Mouse (Mus musculus) neural tube, embryonic 11.5 days (tissue): ENCODE results near the gene Adarb2. TPM values are rescaled to one million over a fixed set of nuclear protein-coding genes. Genes with fewer than 3 reads are reported as not detected.

ENCODE experiments used
- ATAC-seq: fragments of 200-750 bp; cut with Nextera tagmentation; 2 replicates; pipeline ENCODE4 v1.8.0; 2017; ENCODE audit warnings: moderate number of reproducible peaks, mild to moderate bottlenecking, moderate TSS enrichment, moderate library complexity; ENCODE audit not compliant: insufficient read depth, low FRiP score, low TSS enrichment
- DNase-seq: peaks from one replicate; pipeline ENCODE4 v3.0.0-alpha.2; 2015; ENCODE audit warnings: low spot score
- H3K27ac ChIP-seq: fragments of 300-500 bp; sonication (generic); 2 replicates; pipeline ENCODE4 v1.5.1; 2014; ENCODE audit warnings: low read depth, mild to moderate bottlenecking, low read length
- H3K27me3 ChIP-seq: fragments of 300-500 bp; sonication (generic); 2 replicates; pipeline ENCODE4 v1.6.1; 2014; ENCODE audit warnings: mild to moderate bottlenecking, low read length, mixed read lengths; ENCODE audit not compliant: control insufficient read depth, insufficient read depth
- H3K36me3 ChIP-seq: fragments of 300-500 bp; sonication (generic); 2 replicates; pipeline ENCODE4 v1.6.1; 2014; ENCODE audit warnings: mild to moderate bottlenecking, low read length, moderate library complexity, mixed read lengths; ENCODE audit not compliant: control insufficient read depth, insufficient read depth
- H3K4me1 ChIP-seq: fragments of 300-500 bp; sonication (generic); 2 replicates; pipeline ENCODE4 v1.6.1; 2014; ENCODE audit warnings: low read length, mixed read lengths; ENCODE audit not compliant: control insufficient read depth, insufficient read depth
- H3K4me2 ChIP-seq: fragments of 300-500 bp; sonication (generic); 2 replicates; pipeline ENCODE4 v1.6.1; 2014; ENCODE audit warnings: low read depth, mild to moderate bottlenecking, moderate library complexity
- H3K4me3 ChIP-seq: fragments of 300-500 bp; sonication (generic); 2 replicates; pipeline ENCODE4 v1.5.1; 2014; ENCODE audit warnings: low read depth, low read length
- H3K9ac ChIP-seq: fragments of 300-500 bp; sonication (generic); 2 replicates; pipeline ENCODE4 v1.6.1; 2014; ENCODE audit warnings: mild to moderate bottlenecking, low read length
- H3K9me3 ChIP-seq: fragments of 300-500 bp; sonication (generic); 2 replicates; pipeline ENCODE4 v1.6.1; 2016; ENCODE audit warnings: low read length; ENCODE audit not compliant: control insufficient read depth
- WGBS: fragments of 180-500 bp; shearing (Covaris S2); extraction: QIAGEN DNeasy Blood & Tissue Kit; methylation state at CpG from one replicate; pipeline ENCODE4 v1.1.7; 2014; 5-methylcytosine and 5-hydroxymethylcytosine counted together
- polyA plus RNA-seq: library from polyadenylated mRNA; unstranded; fragments of >200 nt; fragmentation: Nextera tagmentation; extraction: Ambion mirVana; gene quantifications from 2 replicates; pipeline ENCODE4 v1.2.1, GENCODE M21; 2014

The Adarb2 gene
- polyA plus RNA-seq, 1 experiment from 2014 or later = 5.0 TPM

DNA sequence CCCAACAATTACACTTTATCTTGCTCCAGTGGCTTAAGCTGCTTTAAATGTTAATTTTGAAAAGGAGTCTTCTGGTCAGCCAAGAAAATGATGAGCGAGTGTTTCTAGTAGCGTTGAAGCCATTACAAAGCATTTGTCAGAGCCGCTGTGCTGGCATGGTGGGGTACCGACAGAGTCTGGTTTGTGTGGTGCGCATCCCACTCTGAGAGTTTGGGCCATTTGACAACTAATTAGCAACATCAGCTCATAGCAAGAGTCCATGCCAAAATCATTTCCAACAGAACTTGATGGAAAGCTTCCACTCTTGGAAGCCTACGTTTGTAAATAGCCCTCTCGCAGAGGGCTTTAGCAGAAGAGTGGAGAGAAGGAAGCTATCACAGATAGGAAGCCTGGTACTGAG, 144.5 kb downstream of the Adarb2 start:
- ATAC-seq = no peak

DNA sequence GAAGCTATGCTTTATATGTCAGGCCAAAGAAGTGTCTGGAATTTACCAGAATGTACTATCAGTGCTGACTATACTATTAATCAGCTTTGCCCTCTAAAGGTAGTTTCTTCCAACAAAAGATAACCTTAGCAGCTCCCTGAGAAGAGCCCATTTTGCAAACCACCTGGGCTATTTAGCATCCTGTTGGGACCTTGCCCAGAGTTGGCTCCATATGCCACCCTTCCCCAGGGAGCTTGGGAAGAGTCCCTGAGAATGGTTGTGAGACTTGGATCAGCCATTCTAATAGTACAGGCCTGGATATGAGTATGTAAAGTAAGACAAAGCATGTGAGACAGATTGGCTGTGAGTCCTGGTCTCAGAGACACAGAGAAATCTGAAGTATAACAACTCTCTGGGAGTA, 149.7 kb downstream of the Adarb2 start:
- no peaks in the 10 kb centered on the region for H3K27me3 ChIP-seq
- H3K9ac ChIP-seq = no peak overlapping the region
- H3K4me2 ChIP-seq = no peak overlapping the region
- ATAC-seq = no peak
- no peaks in the 10 kb centered on the region for H3K9me3 ChIP-seq
- H3K27ac ChIP-seq = no peak overlapping the region
- no peaks in the 10 kb centered on the region for H3K36me3 ChIP-seq
- no peak for DNase-seq
- no peaks in the 10 kb centered on the region for H3K4me1 ChIP-seq
- no peak overlapping the region for H3K4me3 ChIP-seq

More for the DNA sequence above, 144.5 kb downstream of the Adarb2 start:
- no peaks in the 10 kb centered on the region for H3K36me3 ChIP-seq
- no peak overlapping the region for H3K4me3 ChIP-seq
- H3K27me3 ChIP-seq = no peaks in the 10 kb centered on the region
- no peaks in the 10 kb centered on the region for H3K9me3 ChIP-seq
- WGBS = 88% methylated on average over 7 of the region's 7 CpGs
- H3K9ac ChIP-seq = no peak overlapping the region
- DNase-seq = no peak
- H3K27ac ChIP-seq = no peak overlapping the region
- no peaks in the 10 kb centered on the region for H3K4me1 ChIP-seq
- no peak overlapping the region for H3K4me2 ChIP-seq

DNA sequence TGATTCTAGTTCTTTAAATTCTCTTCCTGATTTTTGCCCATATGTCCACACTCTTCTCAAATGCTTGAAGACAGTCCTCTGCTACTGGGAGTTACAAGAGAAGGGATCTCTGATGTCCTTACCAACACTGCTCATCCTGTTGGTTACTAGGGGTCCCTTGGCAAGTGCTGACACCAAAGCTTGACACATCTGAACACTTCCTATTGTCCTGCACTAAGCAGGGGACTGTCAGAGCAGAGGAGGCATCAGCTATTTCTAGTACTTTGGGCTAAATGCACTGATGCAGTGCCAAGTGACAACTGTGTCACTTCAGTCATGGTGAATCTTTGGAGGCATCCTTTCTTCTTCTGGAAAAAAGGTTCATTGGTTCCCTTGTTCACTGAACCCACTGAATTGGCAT, 150.3 kb downstream of the Adarb2 start:
- Histone ChIP-seq H3K4me2 (no peak overlapping the region), H3K36me3 (no peaks in the 10 kb centered on the region), H3K4me3 (no peak overlapping the region)

DNA sequence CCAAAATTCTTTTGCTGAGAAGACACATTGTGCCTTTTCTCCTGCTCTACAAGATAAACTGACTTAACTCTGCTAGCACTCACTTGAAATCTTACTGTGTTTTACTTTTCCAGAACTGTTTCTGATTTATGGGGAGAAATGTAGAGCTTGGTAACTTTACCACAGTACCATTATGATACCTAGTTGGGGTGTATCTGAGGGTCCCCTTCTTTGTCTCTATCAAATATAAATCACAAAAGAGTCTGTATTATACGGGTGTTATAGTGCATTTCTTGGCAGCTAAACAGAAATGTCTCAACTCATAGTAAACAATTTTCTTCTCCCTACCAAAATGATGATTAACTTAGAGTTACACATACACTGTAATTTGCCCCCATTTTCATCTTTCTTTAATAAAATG, 162.9 kb downstream of the Adarb2 start:
- H3K27ac ChIP-seq = no peak overlapping the region
- H3K36me3 ChIP-seq = no peaks in the 10 kb centered on the region
- ATAC-seq (no peak), DNase-seq (no peak)
- WGBS = 94% methylated on average over 1 of the region's 1 CpGs
- H3K4me3 ChIP-seq = no peak overlapping the region
- H3K27me3 ChIP-seq = no peaks in the 10 kb centered on the region
- no peak overlapping the region for H3K9ac ChIP-seq
- H3K9me3 ChIP-seq = no peaks in the 10 kb centered on the region
- H3K4me1 ChIP-seq = no peaks in the 10 kb centered on the region
- no peak overlapping the region for H3K4me2 ChIP-seq

More for the DNA sequence above, 150.3 kb downstream of the Adarb2 start:
- Histone ChIP-seq H3K9me3 (no peaks in the 10 kb centered on the region), H3K27ac (no peak overlapping the region), H3K27me3 (no peaks in the 10 kb centered on the region), H3K9ac (no peak overlapping the region), H3K4me1 (no peaks in the 10 kb centered on the region)
- ATAC-seq (no peak), DNase-seq (no peak)

DNA sequence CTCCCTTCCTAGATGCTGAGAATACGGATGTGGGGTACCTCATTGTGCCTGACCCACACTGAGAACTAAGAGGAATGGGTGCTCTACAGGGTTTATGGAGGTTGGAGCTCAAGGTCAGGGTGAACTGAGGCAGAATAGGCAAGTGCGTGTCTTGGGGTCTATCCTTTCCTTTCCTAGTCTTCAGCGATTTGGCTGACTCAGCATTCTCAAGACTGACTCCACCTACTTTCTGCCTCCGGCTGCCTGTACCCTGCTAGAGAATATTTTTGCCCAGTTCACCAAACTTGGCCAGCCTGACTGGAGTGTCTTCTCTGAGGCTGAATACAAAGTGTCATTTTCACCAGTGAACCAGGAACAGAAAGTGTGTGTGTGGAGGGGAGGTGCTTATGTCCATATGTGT, 163.4 kb downstream of the Adarb2 start:
- WGBS = 85% methylated on average over 4 of the region's 4 CpGs
- H3K4me1 ChIP-seq = no peaks in the 10 kb centered on the region
- H3K9ac ChIP-seq = no peak overlapping the region
- H3K27ac ChIP-seq = no peak overlapping the region
- H3K4me2 ChIP-seq = no peak overlapping the region
- H3K4me3 ChIP-seq = no peak overlapping the region
- no peak for ATAC-seq
- H3K36me3 ChIP-seq = no peaks in the 10 kb centered on the region
- no peaks in the 10 kb centered on the region for H3K9me3 ChIP-seq
- DNase-seq = no peak
- H3K27me3 ChIP-seq = no peaks in the 10 kb centered on the region

DNA sequence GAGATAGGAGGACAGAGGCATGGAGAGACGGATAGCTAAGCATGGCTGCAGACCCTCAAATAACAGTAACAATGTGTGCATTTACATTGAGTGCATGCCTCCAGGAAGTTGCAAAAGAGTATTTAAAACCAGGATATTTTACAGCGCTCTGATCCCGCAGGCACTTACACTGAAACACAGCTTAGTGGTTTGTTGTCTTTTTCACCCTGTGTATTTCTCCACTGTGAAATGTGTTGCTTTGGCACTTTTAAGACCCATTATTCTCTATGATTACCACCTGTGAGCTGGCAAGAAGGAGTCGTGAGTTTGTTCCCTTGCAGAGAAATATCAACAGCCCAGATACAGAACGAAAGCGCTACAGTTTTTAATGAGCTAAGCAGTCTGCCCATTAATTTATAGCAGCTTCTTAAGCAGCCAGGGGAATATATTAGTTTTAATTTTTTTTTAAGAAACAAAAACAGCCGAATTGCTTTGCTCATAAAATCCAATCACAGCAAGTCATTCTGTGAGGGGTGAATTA, 167.3 kb downstream of the Adarb2 start:
- Histone ChIP-seq H3K36me3 (no peaks in the 10 kb centered on the region), H3K9ac (no peak overlapping the region), H3K9me3 (no peaks in the 10 kb centered on the region), H3K4me2 (no peak overlapping the region), H3K4me1 (no peaks in the 10 kb centered on the region), H3K27me3 (no peaks in the 10 kb centered on the region), H3K4me3 (no peak overlapping the region), H3K27ac (no peak overlapping the region)
- WGBS = 79% methylated on average over 7 of the region's 7 CpGs
- no peak for DNase-seq
- no peak for ATAC-seq

DNA sequence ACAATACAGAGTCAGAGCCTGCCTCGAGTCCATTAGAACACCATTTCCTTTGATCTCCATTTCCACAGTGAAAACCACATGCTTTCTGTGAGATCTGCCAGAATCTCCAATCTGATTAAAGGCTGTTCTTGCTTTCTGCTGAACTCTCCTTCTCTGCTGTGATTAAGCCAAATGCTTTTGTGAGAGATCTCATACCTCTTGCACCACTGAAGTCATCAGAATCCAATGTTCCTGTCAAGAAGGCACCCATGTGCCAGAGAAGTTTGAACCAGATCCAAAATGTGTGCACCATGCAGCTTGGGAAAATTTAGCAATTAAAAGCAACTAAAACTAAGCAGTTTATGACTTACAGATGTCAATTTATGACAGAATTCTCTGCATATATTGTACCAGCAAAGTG, 185.9 kb downstream of the Adarb2 start:
- H3K27me3 ChIP-seq = no peaks in the 10 kb centered on the region
- H3K36me3 ChIP-seq = no peaks in the 10 kb centered on the region
- no peaks in the 10 kb centered on the region for H3K9me3 ChIP-seq
- no peak overlapping the region for H3K9ac ChIP-seq
- H3K4me2 ChIP-seq = no peak overlapping the region
- no peak for ATAC-seq
- H3K4me3 ChIP-seq = no peak overlapping the region
- 80% methylated on average over 1 of the region's 1 CpGs for WGBS
- H3K4me1 ChIP-seq = no peaks in the 10 kb centered on the region
- H3K27ac ChIP-seq = no peak overlapping the region
- no peak for DNase-seq

DNA sequence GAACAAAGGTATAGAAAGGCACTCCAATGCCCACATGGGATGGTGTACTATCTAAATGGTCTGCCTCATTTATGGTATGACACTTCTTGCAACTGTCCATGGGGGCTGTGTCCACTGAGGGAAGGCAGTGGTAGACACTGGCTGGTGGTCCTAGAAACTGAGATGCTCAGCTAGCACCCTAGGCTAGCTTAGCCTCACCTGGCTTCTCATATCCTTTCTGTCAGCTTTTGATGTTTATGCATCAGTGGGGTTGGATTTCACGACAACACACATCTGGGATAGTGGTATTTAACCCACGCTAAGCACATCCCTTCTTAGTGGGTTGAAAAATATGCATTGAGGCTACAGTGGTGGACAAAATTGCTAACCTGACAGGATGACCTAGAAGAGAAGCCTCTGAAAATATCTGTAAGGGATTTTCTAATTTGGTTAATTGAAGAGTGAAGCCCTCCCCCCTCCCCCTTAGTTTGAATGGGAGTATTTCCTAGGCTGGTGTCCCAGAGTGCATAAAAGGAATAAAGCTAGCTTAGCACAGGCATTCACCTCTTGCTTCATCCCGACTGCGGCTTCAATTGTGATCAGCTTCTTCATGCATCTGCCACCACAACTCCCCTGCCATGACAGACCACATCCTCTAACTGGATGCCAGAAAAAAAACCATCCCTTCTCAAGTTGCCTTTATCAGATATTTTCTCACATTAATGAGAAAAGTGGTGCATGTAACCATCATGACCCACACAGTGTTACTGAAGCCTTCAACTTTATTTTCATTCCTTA, 197.8 kb downstream of the Adarb2 start:
- Histone ChIP-seq H3K36me3 (no peaks in the 10 kb centered on the region), H3K9ac (no peak overlapping the region), H3K4me3 (no peak overlapping the region), H3K27ac (no peak overlapping the region), H3K4me1 (no peaks in the 10 kb centered on the region), H3K9me3 (no peaks in the 10 kb centered on the region), H3K27me3 (no peaks in the 10 kb centered on the region), H3K4me2 (no peak overlapping the region)
- 84% methylated on average over 4 of the region's 4 CpGs for WGBS
- DNase-seq (no peak), ATAC-seq (no peak)

DNA sequence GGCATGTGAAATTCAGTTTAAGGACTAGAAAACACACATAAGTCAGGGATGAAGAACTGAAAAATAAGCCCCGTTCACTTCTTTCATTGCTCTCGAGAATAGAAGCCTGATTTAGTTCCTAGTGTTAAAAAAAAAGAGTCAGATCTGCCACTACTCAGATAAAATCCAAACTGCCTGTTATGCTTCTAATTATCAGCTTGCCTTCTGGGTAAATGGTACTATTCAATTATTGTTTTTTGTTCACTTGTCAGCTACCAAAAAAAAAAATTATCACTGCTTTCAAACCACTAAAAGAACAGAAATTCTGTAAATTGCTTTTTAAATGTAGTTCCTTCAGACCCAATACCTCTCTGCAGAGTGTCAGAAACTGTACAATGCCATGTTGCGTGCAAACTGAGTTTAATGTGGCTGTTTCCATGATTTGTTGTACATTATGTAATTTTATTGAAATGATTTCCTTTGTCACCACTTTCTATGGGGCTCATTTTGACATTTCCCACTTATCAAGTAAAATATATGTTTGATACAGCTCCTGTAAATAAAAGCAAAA, 199.7 kb downstream of the Adarb2 start:
- H3K4me1 ChIP-seq = no peaks in the 10 kb centered on the region
- H3K9me3 ChIP-seq = no peaks in the 10 kb centered on the region
- DNase-seq (no peak), ATAC-seq (no peak)
- no peak overlapping the region for H3K9ac ChIP-seq
- H3K4me3 ChIP-seq = no peak overlapping the region
- no peaks in the 10 kb centered on the region for H3K27me3 ChIP-seq
- H3K36me3 ChIP-seq = no peaks in the 10 kb centered on the region
- no peak overlapping the region for H3K27ac ChIP-seq
- H3K4me2 ChIP-seq = no peak overlapping the region
- 80% methylated on average over 3 of the region's 3 CpGs for WGBS
